Mouse (Mus musculus) G1E-ER4 (cell line): Measurements from ENCODE around the gene Uck2. TPM values are rescaled to one million over a fixed set of nuclear protein-coding genes. Genes with fewer than 3 reads are reported as not detected.

ENCODE experiments used
- GATA1 ChIP-seq: IDR thresholded peaks from one replicate; pipeline ENCODE4 v1.8.0; 2012; ENCODE audit warnings: low read length, inconsistent platforms
- polyA plus RNA-seq: library from polyadenylated mRNA; stranded (reverse); fragments of >175 nt; gene quantifications from 2 replicates; pipeline ENCODE4 v1.2.3, GENCODE M21; 2012

Gene Uck2
- polyA plus RNA-seq: 375 and 482 TPM in 2 replicates

- TF ChIP-seq GATA1: no peak
Observed at GRCm38 (mm10) chr1:167285320-167285355, at the start of gene Uck2. TSS of gene Uck2 (minus strand) at chr1:167285320.

- no peak for TF ChIP-seq GATA1
Observed at GRCm38 (mm10) chr1:167331106-167331505, 46.0 kb upstream of the Uck2 start.

- TF ChIP-seq GATA1: no peak
Observed at GRCm38 (mm10) chr1:167328776-167329175, 43.7 kb upstream of the Uck2 start.

- no peak for TF ChIP-seq GATA1
Observed at GRCm38 (mm10) chr1:167321691-167322090, 36.6 kb upstream of the Uck2 start.

GRCm38 (mm10) chr1:167313220-167313619, 28.1 kb upstream of the Uck2 start:
- TF ChIP-seq GATA1: no peak

- TF ChIP-seq GATA1: no peak
Observed at GRCm38 (mm10) chr1:167312367-167312766, 27.2 kb upstream of the Uck2 start.

GRCm38 (mm10) chr1:167308261-167309054, 23.3 kb upstream of the Uck2 start, which contains the start of gene Tmco1:
TSS of gene Tmco1 (plus strand) at chr1:167308378.
- no peak for TF ChIP-seq GATA1

- no peak for TF ChIP-seq GATA1
Observed at GRCm38 (mm10) chr1:167307674-167308073, 22.6 kb upstream of the Uck2 start.

GRCm38 (mm10) chr1:167306451-167307240, 21.5 kb upstream of the Uck2 start:
- no peak for TF ChIP-seq GATA1

- no peak for TF ChIP-seq GATA1
Observed at GRCm38 (mm10) chr1:167305501-167306137, 20.5 kb upstream of the Uck2 start.

- TF ChIP-seq GATA1: no peak
Observed at GRCm38 (mm10) chr1:167300122-167300521, 15.0 kb upstream of the Uck2 start.

GRCm38 (mm10) chr1:167295679-167296402, 10.7 kb upstream of the Uck2 start:
- no peak for TF ChIP-seq GATA1

- TF ChIP-seq GATA1: no peak
Observed at GRCm38 (mm10) chr1:167292447-167292846, 7.3 kb upstream of the Uck2 start.

GRCm38 (mm10) chr1:167291610-167292009, 6.5 kb upstream of the Uck2 start:
- TF ChIP-seq GATA1: no peak

- TF ChIP-seq GATA1: no peak
Observed at GRCm38 (mm10) chr1:167290263-167290592, 5.1 kb upstream of the Uck2 start.

GRCm38 (mm10) chr1:167289567-167290262, 4.6 kb upstream of the Uck2 start:
- no peak for TF ChIP-seq GATA1
